Mouse (Mus musculus) neural tube, embryonic 11.5 days (tissue): Measurements from ENCODE around the gene Hic1. TPM values are rescaled to one million over a fixed set of nuclear protein-coding genes. Genes with fewer than 3 reads are reported as not detected.

ENCODE experiments used
- ATAC-seq: fragments of 200-750 bp; cut with Nextera tagmentation; 2 replicates; pipeline ENCODE4 v1.8.0; 2017; ENCODE audit warnings: moderate number of reproducible peaks, mild to moderate bottlenecking, moderate TSS enrichment, moderate library complexity; ENCODE audit not compliant: insufficient read depth, low FRiP score, low TSS enrichment
- DNase-seq: peaks from one replicate; pipeline ENCODE4 v3.0.0-alpha.2; 2015; ENCODE audit warnings: low spot score
- H3K27ac ChIP-seq: fragments of 300-500 bp; sonication (generic); 2 replicates; pipeline ENCODE4 v1.5.1; 2014; ENCODE audit warnings: low read depth, mild to moderate bottlenecking, low read length
- H3K27me3 ChIP-seq: fragments of 300-500 bp; sonication (generic); 2 replicates; pipeline ENCODE4 v1.6.1; 2014; ENCODE audit warnings: mild to moderate bottlenecking, low read length, mixed read lengths; ENCODE audit not compliant: control insufficient read depth, insufficient read depth
- H3K36me3 ChIP-seq: fragments of 300-500 bp; sonication (generic); 2 replicates; pipeline ENCODE4 v1.6.1; 2014; ENCODE audit warnings: mild to moderate bottlenecking, low read length, moderate library complexity, mixed read lengths; ENCODE audit not compliant: control insufficient read depth, insufficient read depth
- H3K4me1 ChIP-seq: fragments of 300-500 bp; sonication (generic); 2 replicates; pipeline ENCODE4 v1.6.1; 2014; ENCODE audit warnings: low read length, mixed read lengths; ENCODE audit not compliant: control insufficient read depth, insufficient read depth
- H3K4me2 ChIP-seq: fragments of 300-500 bp; sonication (generic); 2 replicates; pipeline ENCODE4 v1.6.1; 2014; ENCODE audit warnings: low read depth, mild to moderate bottlenecking, moderate library complexity
- H3K4me3 ChIP-seq: fragments of 300-500 bp; sonication (generic); 2 replicates; pipeline ENCODE4 v1.5.1; 2014; ENCODE audit warnings: low read depth, low read length
- H3K9ac ChIP-seq: fragments of 300-500 bp; sonication (generic); 2 replicates; pipeline ENCODE4 v1.6.1; 2014; ENCODE audit warnings: mild to moderate bottlenecking, low read length
- H3K9me3 ChIP-seq: fragments of 300-500 bp; sonication (generic); 2 replicates; pipeline ENCODE4 v1.6.1; 2016; ENCODE audit warnings: low read length; ENCODE audit not compliant: control insufficient read depth
- WGBS: fragments of 180-500 bp; shearing (Covaris S2); extraction: QIAGEN DNeasy Blood & Tissue Kit; methylation state at CpG from one replicate; pipeline ENCODE4 v1.1.7; 2014; 5-methylcytosine and 5-hydroxymethylcytosine counted together
- microRNA counts: library from miRNA; unstranded; fragments of <30 nt; microRNA quantifications from one replicate; lab custom pipeline; 2015
- microRNA-seq: library from miRNA; unstranded; fragments of <30 nt; microRNA quantifications from one replicate; pipeline ENCODE4, GENCODE M21; 2016
- polyA plus RNA-seq: library from polyadenylated mRNA; unstranded; fragments of >200 nt; fragmentation: Nextera tagmentation; extraction: Ambion mirVana; gene quantifications from 2 replicates; pipeline ENCODE4 v1.2.1, GENCODE M21; 2014

Hic1 gene
- polyA plus RNA-seq, 1 experiment from 2014 or later, result 4.1 TPM

DNA sequence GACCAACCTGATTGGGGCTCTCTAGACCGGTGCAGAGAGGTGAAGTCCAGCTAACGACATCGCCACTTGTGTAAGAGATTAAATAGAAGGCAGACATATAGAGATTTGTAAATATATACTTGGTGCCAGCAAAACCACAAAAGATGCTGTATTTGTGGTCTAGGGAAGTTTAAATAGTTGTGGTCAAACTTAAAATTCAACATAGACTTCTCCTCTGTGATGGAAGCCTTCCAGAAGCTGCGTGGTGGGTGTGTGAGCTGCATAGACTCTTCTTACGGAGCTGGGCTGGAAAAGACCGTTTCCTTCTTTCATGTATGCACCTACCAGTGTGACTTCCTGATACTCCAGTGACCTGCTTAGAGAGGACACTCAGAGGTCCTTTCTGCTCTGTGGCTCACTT, 52.9 kb downstream of the Hic1 start:
- no peak overlapping the region for H3K27ac ChIP-seq
- ATAC-seq (no peak), DNase-seq (no peak)
- H3K4me3 ChIP-seq, result no peak overlapping the region
- no peaks in the 10 kb centered on the region for H3K36me3 ChIP-seq
- no peaks in the 10 kb centered on the region for H3K9me3 ChIP-seq
- H3K27me3 ChIP-seq, result no peaks in the 10 kb centered on the region
- 88% methylated on average over 6 of the region's 6 CpGs for WGBS
- H3K4me1 ChIP-seq, result no peaks in the 10 kb centered on the region
- H3K9ac ChIP-seq, result no peak overlapping the region
- no peak overlapping the region for H3K4me2 ChIP-seq

MicroRNAs within 50 kb of the gene (microRNA counts, 519-probe panel; counts per million panel counts)
- microRNA mmu-miR-132 (lab: Ali Mortazavi, UCI), result 3,045 counts per million, percentile 65 among the panel's probes with 10 or more counts
- microRNA mmu-miR-212 (lab: Ali Mortazavi, UCI), result 171 counts per million, percentile 57 among the panel's probes with 10 or more counts

Small RNA genes lying within 50 kb of the gene (microRNA-seq; reads per million reads assigned to microRNA genes)
- gene Mir132 (103 reads per million, percentile 51 among the genes with 10 or more reads in this experiment), gene Mir212 (15.4 reads per million, percentile 26 among the genes with 10 or more reads in this experiment)

Other genes starting within 250 kb of the Hic1 start
- 17.1 and 17.4 TPM in 2 replicates for gene Smg6, start 243.7 kb downstream of the Hic1 start, polyA plus RNA-seq
- gene Srr, start 243.6 kb downstream of the Hic1 start, polyA plus RNA-seq, result 29.4 and 34.3 TPM in 2 replicates
- 32.6 and 37.4 TPM in 2 replicates for gene Ovca2, start 9.3 kb upstream of the Hic1 start, polyA plus RNA-seq
- gene Dph1, start 21.7 kb upstream of the Hic1 start, polyA plus RNA-seq, result 19.8 and 21.1 TPM in 2 replicates
- gene Rtn4rl1, start 24.3 kb upstream of the Hic1 start, polyA plus RNA-seq, result 4.5 and 6.0 TPM in 2 replicates
- gene Rpa1, start 178.8 kb upstream of the Hic1 start, polyA plus RNA-seq, result 117 and 123 TPM in 2 replicates
- gene Smyd4, start 178.9 kb upstream of the Hic1 start, polyA plus RNA-seq, result 13.4 and 15.9 TPM in 2 replicates